Mouse (Mus musculus) thymus, adult 2 months (tissue): ENCODE data around the gene Pik3ca.

Source experiments
- CTCF ChIP-seq: fragments of 200-500 bp; IDR thresholded peaks from 2 replicates; pipeline ENCODE4 v1.5.1; 2012; ENCODE audit warnings: mild to moderate bottlenecking, control low read depth, low read length, moderate library complexity, borderline replicate concordance; ENCODE audit not compliant: control insufficient read depth, poor library complexity, insufficient read depth; ENCODE audit errors: extremely low read depth
- POLR2A ChIP-seq: fragments of 200-500 bp; IDR thresholded peaks from 2 replicates; pipeline ENCODE4 v1.6.1; 2012; ENCODE audit warnings: mild to moderate bottlenecking, low read length, control low read depth, moderate library complexity; ENCODE audit not compliant: control insufficient read depth, poor library complexity, insufficient read depth; ENCODE audit errors: extremely low read depth

DNA sequence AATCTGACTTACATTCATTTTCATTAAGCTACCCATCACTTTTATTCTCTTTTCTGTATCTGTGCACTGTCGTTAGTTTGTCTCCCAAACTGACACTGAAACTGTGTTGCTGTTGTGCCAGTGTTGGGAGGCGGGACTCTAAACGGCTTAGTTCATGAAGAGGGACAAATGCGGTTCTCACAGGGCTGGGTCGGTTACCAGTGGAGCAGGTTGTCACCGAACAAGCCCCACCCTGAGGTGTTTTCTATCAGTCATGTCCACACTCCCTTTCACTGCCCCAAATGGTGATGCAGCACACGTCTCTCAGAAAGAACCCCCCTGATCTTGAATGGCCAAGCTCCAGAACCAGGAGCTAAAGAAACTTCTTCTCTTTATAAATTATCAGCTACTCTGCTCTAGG is 25.5 kb upstream of the Pik3ca start:
- no peak for TF ChIP-seq CTCF
- TF ChIP-seq POLR2A = no peak
